Mouse (Mus musculus) neural tube, embryonic 11.5 days (tissue): ENCODE measurements around the gene Trim71. TPM values are rescaled to one million over a fixed set of nuclear protein-coding genes. Genes with fewer than 3 reads are reported as not detected.

Experiments used
- ATAC-seq: fragments of 200-750 bp; cut with Nextera tagmentation; 2 replicates; pipeline ENCODE4 v1.8.0; 2017; ENCODE audit warnings: moderate number of reproducible peaks, mild to moderate bottlenecking, moderate TSS enrichment, moderate library complexity; ENCODE audit not compliant: insufficient read depth, low FRiP score, low TSS enrichment
- DNase-seq: peaks from one replicate; pipeline ENCODE4 v3.0.0-alpha.2; 2015; ENCODE audit warnings: low spot score
- H3K27ac ChIP-seq: fragments of 300-500 bp; sonication (generic); 2 replicates; pipeline ENCODE4 v1.5.1; 2014; ENCODE audit warnings: low read depth, mild to moderate bottlenecking, low read length
- H3K27me3 ChIP-seq: fragments of 300-500 bp; sonication (generic); 2 replicates; pipeline ENCODE4 v1.6.1; 2014; ENCODE audit warnings: mild to moderate bottlenecking, low read length, mixed read lengths; ENCODE audit not compliant: control insufficient read depth, insufficient read depth
- H3K36me3 ChIP-seq: fragments of 300-500 bp; sonication (generic); 2 replicates; pipeline ENCODE4 v1.6.1; 2014; ENCODE audit warnings: mild to moderate bottlenecking, low read length, moderate library complexity, mixed read lengths; ENCODE audit not compliant: control insufficient read depth, insufficient read depth
- H3K4me1 ChIP-seq: fragments of 300-500 bp; sonication (generic); 2 replicates; pipeline ENCODE4 v1.6.1; 2014; ENCODE audit warnings: low read length, mixed read lengths; ENCODE audit not compliant: control insufficient read depth, insufficient read depth
- H3K4me2 ChIP-seq: fragments of 300-500 bp; sonication (generic); 2 replicates; pipeline ENCODE4 v1.6.1; 2014; ENCODE audit warnings: low read depth, mild to moderate bottlenecking, moderate library complexity
- H3K4me3 ChIP-seq: fragments of 300-500 bp; sonication (generic); 2 replicates; pipeline ENCODE4 v1.5.1; 2014; ENCODE audit warnings: low read depth, low read length
- H3K9ac ChIP-seq: fragments of 300-500 bp; sonication (generic); 2 replicates; pipeline ENCODE4 v1.6.1; 2014; ENCODE audit warnings: mild to moderate bottlenecking, low read length
- H3K9me3 ChIP-seq: fragments of 300-500 bp; sonication (generic); 2 replicates; pipeline ENCODE4 v1.6.1; 2016; ENCODE audit warnings: low read length; ENCODE audit not compliant: control insufficient read depth
- WGBS: fragments of 180-500 bp; shearing (Covaris S2); extraction: QIAGEN DNeasy Blood & Tissue Kit; methylation state at CpG from one replicate; pipeline ENCODE4 v1.1.7; 2014; 5-methylcytosine and 5-hydroxymethylcytosine counted together
- polyA plus RNA-seq: library from polyadenylated mRNA; unstranded; fragments of >200 nt; fragmentation: Nextera tagmentation; extraction: Ambion mirVana; gene quantifications from 2 replicates; pipeline ENCODE4 v1.2.1, GENCODE M21; 2014

Trim71 gene
- polyA plus RNA-seq, 1 experiment from 2014 or later: 2.1 TPM

DNA sequence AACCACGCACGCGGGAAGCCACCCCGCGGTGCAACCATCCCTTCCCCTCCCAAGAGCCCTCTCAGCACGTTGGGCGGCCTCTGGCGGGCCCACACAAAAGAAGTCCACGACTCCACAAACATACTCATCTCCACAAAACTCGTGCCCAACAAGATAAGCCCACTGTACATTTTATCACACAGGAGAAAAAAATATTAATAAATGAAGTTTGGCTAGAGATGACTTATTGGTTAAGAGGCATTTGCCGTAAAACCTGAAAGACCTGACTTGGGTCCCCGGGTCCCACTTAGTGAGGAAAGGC lies 2.5 kb downstream of the Trim71 start:
- peaks cover 14% of the 10 kb centered on the region for H3K4me1 ChIP-seq
- H3K4me2 ChIP-seq: peak overlapping the region; percentile 92
- H3K27ac ChIP-seq: no peak overlapping the region
- WGBS: 0% methylated on average over 12 of the region's 12 CpGs
- DNase-seq (peak; percentile 68), ATAC-seq (no peak)
- no peaks in the 10 kb centered on the region for H3K9me3 ChIP-seq
- H3K27me3 ChIP-seq: no peaks in the 10 kb centered on the region
- peak overlapping the region; percentile 57 for H3K9ac ChIP-seq
- H3K36me3 ChIP-seq: no peaks in the 10 kb centered on the region
- H3K4me3 ChIP-seq: peak overlapping the region; percentile 78

- no peak overlapping the region for H3K27ac ChIP-seq
- H3K27me3 ChIP-seq: no peaks in the 10 kb centered on the region
- no peaks in the 10 kb centered on the region for H3K9me3 ChIP-seq
Measured at GRCm38 (mm10) chr9:114560771-114561670, 3.1 kb downstream of the Trim71 start.

DNA sequence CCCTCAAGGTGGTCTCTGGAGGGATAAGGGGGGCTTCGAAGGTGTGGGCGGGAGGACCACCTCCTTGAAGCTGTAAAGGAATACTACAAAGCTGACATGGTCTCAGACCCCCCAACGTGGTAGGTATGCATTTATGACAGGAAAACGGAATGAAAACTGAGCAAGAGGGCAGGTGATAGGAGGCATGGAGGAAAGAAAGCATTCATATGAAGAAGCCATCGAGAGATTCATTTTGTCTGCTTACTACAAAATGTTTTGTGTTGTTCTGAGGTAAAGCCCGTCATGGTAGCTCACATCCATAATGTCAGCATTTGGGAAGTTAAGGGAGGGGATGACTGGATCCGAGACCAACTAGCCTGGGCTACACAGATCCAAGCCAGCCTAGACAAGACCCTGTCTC lies 4.0 kb downstream of the Trim71 start:
- WGBS: 2% methylated on average over 7 of the region's 7 CpGs
- Histone ChIP-seq H3K4me1 (peaks cover 14% of the 10 kb centered on the region), H3K9ac (peak overlapping the region; percentile 27), H3K9me3 (no peaks in the 10 kb centered on the region), H3K4me3 (peak overlapping the region; percentile 78), H3K36me3 (no peaks in the 10 kb centered on the region), H3K27me3 (no peaks in the 10 kb centered on the region), H3K4me2 (peak overlapping the region; percentile 92), H3K27ac (no peak overlapping the region)
- DNase-seq: no peak
- no peak for ATAC-seq

More at GRCm38 (mm10) chr9:114560771-114561670, 3.1 kb downstream of the Trim71 start:
- Histone ChIP-seq H3K9ac (peak overlapping the region; percentile 57), H3K4me3 (peak overlapping the region; percentile 78), H3K4me1 (peaks cover 14% of the 10 kb centered on the region), H3K4me2 (peak overlapping the region; percentile 92), H3K36me3 (no peaks in the 10 kb centered on the region)
- no peak for ATAC-seq
- DNase-seq: peak; percentile 51
- WGBS: under 1% methylated on average over 36 of the region's 36 CpGs

DNA sequence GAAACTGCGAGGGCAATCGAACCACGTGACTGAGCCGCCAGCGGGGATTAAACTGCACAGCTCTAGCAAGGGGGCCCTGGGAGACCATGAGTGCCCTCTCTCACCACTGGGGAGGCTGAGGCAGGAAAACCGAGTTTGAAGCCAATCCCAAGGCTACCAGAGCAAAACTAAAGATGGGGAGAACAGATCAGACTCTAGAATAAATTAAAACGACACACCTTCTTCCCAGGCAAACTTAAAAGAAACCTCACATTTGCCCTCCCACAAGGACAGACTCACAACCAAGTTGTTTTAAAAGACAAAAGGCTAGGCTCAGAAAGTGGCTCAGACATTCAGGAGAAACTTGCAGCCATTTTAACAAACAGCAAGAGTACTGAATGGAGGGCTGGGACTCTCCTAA lies 7.1 kb downstream of the Trim71 start:
- no peak overlapping the region for H3K4me3 ChIP-seq
- no peak overlapping the region for H3K9ac ChIP-seq
- ATAC-seq: no peak
- no peak overlapping the region for H3K27ac ChIP-seq
- no peaks in the 10 kb centered on the region for H3K27me3 ChIP-seq
- WGBS: 9% methylated on average over 7 of the region's 7 CpGs
- H3K4me1 ChIP-seq: peaks cover 19% of the 10 kb centered on the region
- no peak overlapping the region for H3K4me2 ChIP-seq
- DNase-seq: no peak
- H3K36me3 ChIP-seq: no peaks in the 10 kb centered on the region
- H3K9me3 ChIP-seq: no peaks in the 10 kb centered on the region

- H3K9ac ChIP-seq: no peak overlapping the region
- no peaks in the 10 kb centered on the region for H3K27me3 ChIP-seq
- peaks cover 18% of the 10 kb centered on the region for H3K4me1 ChIP-seq
- H3K4me2 ChIP-seq: no peak overlapping the region
- no peaks in the 10 kb centered on the region for H3K9me3 ChIP-seq
- 25% methylated on average over 10 of the region's 10 CpGs for WGBS
- ATAC-seq (no peak), DNase-seq (no peak)
- no peaks in the 10 kb centered on the region for H3K36me3 ChIP-seq
- no peak overlapping the region for H3K4me3 ChIP-seq
- no peak overlapping the region for H3K27ac ChIP-seq
Measured at GRCm38 (mm10) chr9:114556276-114556855, 7.8 kb downstream of the Trim71 start.

DNA sequence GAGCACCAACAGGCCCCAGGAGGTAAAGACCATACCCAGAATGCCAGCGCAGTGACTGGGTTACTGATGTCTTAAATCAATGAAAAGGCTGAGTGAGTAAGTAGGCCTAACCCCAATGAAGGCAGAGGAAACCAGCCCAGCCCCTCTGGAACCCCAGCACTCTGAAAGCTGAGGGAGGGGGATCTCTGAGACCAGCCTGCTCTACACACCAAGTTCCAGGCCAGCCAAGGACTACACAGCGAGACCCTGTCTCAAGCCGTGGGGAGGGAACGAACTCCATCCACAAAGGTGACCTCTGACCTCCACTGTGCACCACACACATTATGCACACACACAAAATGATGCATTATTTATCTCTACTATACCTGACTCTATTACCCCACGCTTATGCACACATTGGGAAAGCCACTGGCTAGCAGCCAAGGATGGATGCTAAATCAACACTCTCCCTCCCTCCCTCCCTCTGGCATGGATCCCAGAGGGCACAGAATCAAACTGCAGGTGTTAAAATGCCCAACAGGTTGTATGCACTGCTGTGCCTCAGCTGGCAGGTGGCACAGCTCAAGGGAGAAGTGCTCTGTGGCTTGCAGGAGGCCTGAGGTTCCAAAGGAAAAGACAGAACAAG lies 9.7 kb downstream of the Trim71 start:
- no peak overlapping the region for H3K4me3 ChIP-seq
- H3K27ac ChIP-seq: no peak overlapping the region
- peak; percentile 46 for ATAC-seq
- no peaks in the 10 kb centered on the region for H3K9me3 ChIP-seq
- peaks cover 7% of the 10 kb centered on the region for H3K4me1 ChIP-seq
- 69% methylated on average over 5 of the region's 5 CpGs for WGBS
- H3K9ac ChIP-seq: no peak overlapping the region
- DNase-seq: no peak
- H3K4me2 ChIP-seq: no peak overlapping the region
- H3K36me3 ChIP-seq: no peaks in the 10 kb centered on the region
- H3K27me3 ChIP-seq: no peaks in the 10 kb centered on the region

GRCm38 (mm10) chr9:114553828-114554227 lies 10.3 kb downstream of the Trim71 start:
- H3K36me3 ChIP-seq: no peaks in the 10 kb centered on the region
- no peak overlapping the region for H3K27ac ChIP-seq
- no peaks in the 10 kb centered on the region for H3K9me3 ChIP-seq
- no peak overlapping the region for H3K4me2 ChIP-seq
- H3K27me3 ChIP-seq: no peaks in the 10 kb centered on the region
- no peak overlapping the region for H3K9ac ChIP-seq
- H3K4me3 ChIP-seq: no peak overlapping the region
- ATAC-seq (no peak), DNase-seq (no peak)
- H3K4me1 ChIP-seq: peaks cover 12% of the 10 kb centered on the region

GRCm38 (mm10) chr9:114550033-114550432 lies 14.1 kb downstream of the Trim71 start:
- H3K4me2 ChIP-seq: no peak overlapping the region
- H3K4me1 ChIP-seq: peaks cover 28% of the 10 kb centered on the region
- H3K9ac ChIP-seq: no peak overlapping the region
- ATAC-seq (no peak), DNase-seq (no peak)
- H3K9me3 ChIP-seq: no peaks in the 10 kb centered on the region
- WGBS: 23% methylated on average over 6 of the region's 6 CpGs
- no peak overlapping the region for H3K4me3 ChIP-seq
- H3K27ac ChIP-seq: no peak overlapping the region
- no peaks in the 10 kb centered on the region for H3K27me3 ChIP-seq
- no peaks in the 10 kb centered on the region for H3K36me3 ChIP-seq
